Mouse (Mus musculus): ENCODE results near the gene Olfr124. TPM values are rescaled to one million over a fixed set of nuclear protein-coding genes. Genes with fewer than 3 reads are reported as not detected.

The Olfr124 gene
- not detected in 2 replicates for polyA plus RNA-seq (2012; rRNA removed)

GRCm38 (mm10) chr17:37799588-37799987 lies at the start of gene Olfr124:
Gene Olfr124, plus strand, starts transcription at chr17:37799888.

GRCm38 (mm10) chr17:37768307-37768706 lies 31.4 kb upstream of the Olfr124 start, which contains the start of gene Olfr122:
Gene Olfr122, plus strand, starts transcription at chr17:37768607.

GRCm38 (mm10) chr17:37793229-37793628 lies 6.5 kb upstream of the Olfr124 start, which contains the start of gene Olfr123:
Gene Olfr123, plus strand, starts transcription at chr17:37793529.

GRCm38 (mm10) chr17:37832649-37833048 lies 33.0 kb downstream of the Olfr124 start, which contains the start of gene Olfr125:
Gene Olfr125, plus strand, starts transcription at chr17:37832949.

GRCm38 (mm10) chr17:37847183-37847582 lies 47.5 kb downstream of the Olfr124 start, which contains the start of gene Olfr126:
Gene Olfr126, plus strand, starts transcription at chr17:37847483.

Other genes starting within 250 kb of the Olfr124 start
- not detected in 2 replicates for gene Olfr112, start 230.4 kb upstream of the Olfr124 start, polyA plus RNA-seq (2012; rRNA removed)
- not detected in 2 replicates for gene Olfr113, start 222.2 kb upstream of the Olfr124 start, polyA plus RNA-seq (2012; rRNA removed)
- gene Olfr114, start 207.1 kb upstream of the Olfr124 start, polyA plus RNA-seq (2012; rRNA removed) = not detected in 2 replicates
- not detected in 2 replicates for gene Olfr115, start 172.8 kb upstream of the Olfr124 start, polyA plus RNA-seq (2012; rRNA removed)
- not detected in 2 replicates for gene Olfr116, start 172.7 kb upstream of the Olfr124 start, polyA plus RNA-seq (2012; rRNA removed)
- not detected in 2 replicates for gene Olfr117, start 136.1 kb upstream of the Olfr124 start, polyA plus RNA-seq (2012; rRNA removed)
- not detected in 2 replicates for gene Olfr118, start 132.9 kb upstream of the Olfr124 start, polyA plus RNA-seq (2012; rRNA removed)
- gene Olfr119, start 103.3 kb upstream of the Olfr124 start, polyA plus RNA-seq (2012; rRNA removed) = not detected in 2 replicates
- gene Olfr120, start 78.1 kb upstream of the Olfr124 start, polyA plus RNA-seq (2012; rRNA removed) = not detected in 2 replicates
- not detected in 2 replicates for gene Olfr121, start 51.0 kb upstream of the Olfr124 start, polyA plus RNA-seq (2012; rRNA removed)
- gene Olfr122, start 31.3 kb upstream of the Olfr124 start, polyA plus RNA-seq (2012; rRNA removed) = not detected in 2 replicates
- gene Olfr123, start 6.4 kb upstream of the Olfr124 start, polyA plus RNA-seq (2012; rRNA removed) = not detected in 2 replicates
- gene Olfr125, start 33.1 kb downstream of the Olfr124 start, polyA plus RNA-seq (2012; rRNA removed) = not detected in 2 replicates
- not detected in 2 replicates for gene Olfr126, start 47.6 kb downstream of the Olfr124 start, polyA plus RNA-seq (2012; rRNA removed)
- gene Olfr127, start 100.5 kb downstream of the Olfr124 start, polyA plus RNA-seq (2012; rRNA removed) = not detected in 2 replicates
- gene Olfr128, start 120.7 kb downstream of the Olfr124 start, polyA plus RNA-seq (2012; rRNA removed) = not detected in 2 replicates
- gene Olfr761, start 153.2 kb downstream of the Olfr124 start, polyA plus RNA-seq (2012; rRNA removed) = not detected in 2 replicates